Mouse (Mus musculus) liver, postnatal 0 days (tissue): Measurements from ENCODE around the gene Nacc1.
A peak's percentile ranks its signal among the peaks of the same experiment; 100 is the strongest.

Experiments used
- CTCF ChIP-seq: sonication (generic); IDR thresholded peaks from 2 replicates; pipeline ENCODE4 v1.5.1; 2016; ENCODE audit warnings: antibody characterized with exemption, low read depth
- EP300 ChIP-seq: IDR thresholded peaks from 2 replicates; pipeline ENCODE4 v1.6.1; 2016; ENCODE audit warnings: antibody characterized with exemption, low read depth, mild to moderate bottlenecking

GRCm38 (mm10) chr8:84643019-84643418, 44.6 kb downstream of the Nacc1 start:
- no peak for TF ChIP-seq CTCF
- peak; percentile 73; the same call in 1 of the 2 replicates for TF ChIP-seq EP300
